Mouse (Mus musculus) cerebellum, adult 2 months (tissue): Measurements from ENCODE around the gene Agbl5.

ENCODE experiments used
- CTCF ChIP-seq: fragments of 200-500 bp; IDR thresholded peaks from 2 replicates; pipeline ENCODE4 v1.5.1; 2011; ENCODE audit warnings: low read depth, mild to moderate bottlenecking, control low read depth, low read length, moderate library complexity, borderline replicate concordance; ENCODE audit not compliant: insufficient read depth
- POLR2A ChIP-seq: fragments of 200-500 bp; IDR thresholded peaks from 2 replicates; pipeline ENCODE4 v1.6.1; 2011; ENCODE audit warnings: low read length, control low read depth, borderline replicate concordance; ENCODE audit not compliant: insufficient read depth

GRCm38 (mm10) chr5:30927945-30928529, 39.5 kb downstream of the Agbl5 start:
- no peak for TF ChIP-seq CTCF
- TF ChIP-seq POLR2A, result no peak
